Mouse (Mus musculus): ENCODE results near the gene Cblc.

DNA sequence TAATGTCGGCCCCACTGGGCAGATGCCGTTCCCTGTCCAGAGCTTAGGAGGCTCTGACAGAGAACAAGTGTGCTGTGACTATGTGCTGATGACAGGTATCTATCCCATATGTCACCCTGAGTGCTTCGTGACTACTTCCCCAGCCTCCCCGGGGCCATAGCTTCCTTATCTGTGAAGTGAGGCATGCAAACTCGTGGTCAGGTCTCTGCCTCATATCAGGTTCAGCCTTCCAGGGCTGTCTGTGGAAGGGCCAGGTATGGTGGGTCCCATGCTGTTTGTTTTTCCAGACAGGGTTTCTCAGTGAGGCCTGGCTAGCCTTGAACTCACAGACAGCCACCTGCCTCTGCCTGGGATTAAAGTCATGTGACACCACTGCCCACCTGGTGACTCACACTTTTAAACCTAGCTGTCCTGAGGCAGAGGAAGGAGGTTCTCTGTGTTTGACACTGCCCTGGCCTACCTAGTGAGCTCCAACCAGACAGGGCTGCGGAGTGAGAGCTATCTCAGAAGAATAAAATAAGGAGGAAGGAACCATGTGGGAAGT, 17.0 kb upstream of the Cblc start:
- no peak for TF ChIP-seq CTCF (IDR thresholded peaks at IDR 0.05; ENCODE audit: control insufficient read depth, insufficient read depth, insufficient read length)
- TF ChIP-seq MYOD1 (IDR thresholded peaks at IDR 0.05; ENCODE audit: control insufficient read depth, insufficient read length, low read depth), result no peak
- TF ChIP-seq USF1 (IDR thresholded peaks at IDR 0.05; ENCODE audit: low read depth), result no peak
- TF ChIP-seq MAX (IDR thresholded peaks at IDR 0.05), result no peak

Measured in C2C12 (cell line).